Mouse (Mus musculus) olfactory bulb, adult 2 months (tissue): ENCODE measurements at regions not wholly inside any gene's neighbourhood (a gene's known extent, or its start where the extent isn't known, plus 50 kb on each side); places are given as distances from the start of the nearest gene placed in this dataset.
"Not testable (repeated sequence)": the region's sequence is repeated elsewhere in the genome, so short reads cannot be mapped to it uniquely, and the experiment has no call there.

Experiments
- CTCF ChIP-seq: fragments of 200-500 bp; IDR thresholded peaks from 2 replicates; pipeline ENCODE4 v1.5.1; 2012; ENCODE audit warnings: low read depth, mild to moderate bottlenecking, low read length, moderate library complexity; ENCODE audit not compliant: insufficient read depth
- POLR2A ChIP-seq: fragments of 200-500 bp; IDR thresholded peaks from 2 replicates; pipeline ENCODE4 v1.6.1; 2012; ENCODE audit warnings: mild to moderate bottlenecking, low read depth, low read length, moderate library complexity; ENCODE audit not compliant: insufficient read depth

DNA sequence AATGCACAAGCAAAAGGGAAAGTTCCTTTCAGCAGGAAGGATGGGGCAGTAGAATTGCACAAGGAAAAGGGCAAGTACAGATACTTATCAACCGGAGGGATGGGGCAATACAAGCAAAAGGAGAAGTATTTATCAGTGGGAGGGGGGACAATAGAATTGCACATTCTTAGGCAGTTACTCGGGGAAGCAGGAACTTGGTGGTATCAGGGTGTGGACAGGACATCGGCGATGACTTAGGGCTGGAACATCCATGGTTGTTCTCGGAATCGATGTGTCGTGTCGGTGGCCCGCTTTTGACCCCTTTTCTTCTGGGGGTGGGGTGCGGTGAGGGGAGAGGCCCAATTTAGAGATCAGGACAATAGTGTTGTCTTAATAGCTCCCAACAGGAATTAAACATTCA, 301.3 kb downstream of the Med10 start:
- TF ChIP-seq POLR2A, CTCF: not testable (repeated sequence)
